10 mouse cellular contexts compared by ENCODE assay signal in genomic region chr16:38771145-38771544, GRCm38 (mm10). TPM values are rescaled to one million over a fixed set of nuclear protein-coding genes. Genes with fewer than 3 reads are reported as not detected.
ATAC-seq and TF ChIP-seq lines count a peak whose summit lies in the region.
"Had no signal": no experiment of that assay in that cellular context is flagged by ENCODE, and none has a peak within 500 bp of the region (broad histone marks: within the 10 kb centered on the region; RNA-seq: fewer than 3 reads in every experiment).

No protein-coding gene starts in this region.

- no peak overlapping the region for H3K4me2 ChIP-seq in myocyte (ENCODE audit: low read depth)
- H3K4me2 ChIP-seq in kidney, embryonic 14.5 days (replicated peaks; ENCODE audit: low read depth, low read length), result no peak overlapping the region

- no peak overlapping the region for H3K9ac ChIP-seq in kidney, embryonic 14.5 days (ENCODE audit: low read depth, low read length)

- no peak for TF ChIP-seq POLR2A in myocyte (IDR thresholded peaks at IDR 0.05; ENCODE audit: insufficient read length, low read depth)

- H3K27me3 ChIP-seq in myocyte (ENCODE audit: control insufficient read depth, insufficient read depth, insufficient read length), result no peaks in the 10 kb centered on the region
- no peaks in the 10 kb centered on the region for H3K27me3 ChIP-seq in kidney, embryonic 14.5 days (ENCODE audit: control insufficient read depth, insufficient read depth, low read length)
- H3K27me3 ChIP-seq: Patski had no signal

- no peak overlapping the region for H3K27ac ChIP-seq in kidney, embryonic 14.5 days (ENCODE audit: low read depth, low read length)

- 92% methylated on average over 6 of the region's 6 CpGs for WGBS in kidney, embryonic 14.5 days

- no peaks in the 10 kb centered on the region for H3K9me3 ChIP-seq in kidney, embryonic 14.5 days (ENCODE audit: control insufficient read depth, low read length)
- H3K9me3 ChIP-seq: G1E had no signal

- no peak for ATAC-seq in kidney, embryonic 14.5 days (ENCODE audit: low FRiP score, low TSS enrichment)
- ATAC-seq: activated CD4-positive, CD25-positive, alpha-beta regulatory T cell, adult 4 months; CD4-positive, CD25-positive, alpha-beta regulatory T cell, adult 4 months; Patski had no signal

- no peaks in the 10 kb centered on the region for H3K79me2 ChIP-seq in myocyte (ENCODE audit: control insufficient read depth, insufficient read depth)

- no peak overlapping the region for H3K4me3 ChIP-seq in myocyte
- no peak overlapping the region for H3K4me3 ChIP-seq in kidney, embryonic 14.5 days (ENCODE audit: low read length)

- no peaks in the 10 kb centered on the region for H3K36me3 ChIP-seq in myocyte (ENCODE audit: control insufficient read depth, insufficient read depth)
- peaks cover 8% of the 10 kb centered on the region; the same call in 1 of the 2 replicates for H3K36me3 ChIP-seq in kidney, embryonic 14.5 days (ENCODE audit: control insufficient read depth, insufficient read depth, low read length)
- H3K36me3 ChIP-seq: G1E had no signal

- H3K4me1 ChIP-seq in kidney, embryonic 14.5 days (ENCODE audit: control insufficient read depth, insufficient read depth, low read length), result no peaks in the 10 kb centered on the region

- H3ac ChIP-seq in myocyte (ENCODE audit: control insufficient read depth, insufficient read length), result no peak overlapping the region

TF ChIP-seq in myocyte, 11 proteins besides CTCF, POLR2A, EP300 and RAD21:
- TF ChIP-seq MYOG (IDR thresholded peaks at IDR 0.05; ENCODE audit: control insufficient read depth in 1 of 3, insufficient read depth in 1 of 3, insufficient read length in 2 of 3, low read depth in 2 of 3), result peak in 2 of 3 experiments; percentile 39 to 62
- peak; percentile 44 for TF ChIP-seq TCF12 (IDR thresholded peaks at IDR 0.05; ENCODE audit: insufficient read depth, poor library complexity, severe bottlenecking)
- no peak for TF ChIP-seq REST (IDR thresholded peaks at IDR 0.05; ENCODE audit: insufficient read depth, insufficient read length)
- no peak for TF ChIP-seq E2F4 (IDR thresholded peaks at IDR 0.05; ENCODE audit: insufficient read depth)
- TF ChIP-seq MYOD1 (IDR thresholded peaks at IDR 0.05; ENCODE audit: control insufficient read depth in 1 of 3, insufficient read length in 2 of 3, low read depth in 2 of 3), result peak in 2 of 3 experiments; percentile 49 to 58
- TF ChIP-seq POLR2AphosphoS2 (IDR thresholded peaks at IDR 0.05; ENCODE audit: insufficient read length, low read depth), result no peak
- TF ChIP-seq TCF3 (IDR thresholded peaks at IDR 0.05; ENCODE audit: insufficient read length, low read depth), result peak; percentile 22
- TF ChIP-seq MAX (IDR thresholded peaks at IDR 0.05; ENCODE audit: low read depth), result no peak
- no peak for TF ChIP-seq CEBPB (IDR thresholded peaks at IDR 0.05; ENCODE audit: insufficient read depth, poor library complexity, severe bottlenecking)
- no peak for TF ChIP-seq USF1 (IDR thresholded peaks at IDR 0.05; ENCODE audit: low read depth)
- no peak for TF ChIP-seq SRF (IDR thresholded peaks at IDR 0.05; ENCODE audit: control insufficient read depth, insufficient read length, low read depth)

RNA-seq across cellular contexts. Expression of gene Upk1b, which starts 29.0 kb away (rescaled TPM):
- polyA plus RNA-seq in myocyte (2012; fragmentation: generic; extraction: Trizol), result 0.44 TPM
- polyA plus RNA-seq in kidney, embryonic 14.5 days (2014; fragmentation: Nextera tagmentation; extraction: Ambion mirVana), result 1.6 and 2.2 TPM in 2 replicates
- polyA plus RNA-seq: activated CD4-positive, CD25-positive, alpha-beta regulatory T cell, adult 4 months; CD4-positive, CD25-positive, alpha-beta regulatory T cell, adult 4 months; G1E; Patski had no signal

RNA-seq across cellular contexts. Expression of gene B4galt4, which starts 29.1 kb away (rescaled TPM):
- 6.6 TPM for polyA plus RNA-seq in myocyte (2012; fragmentation: generic; extraction: Trizol)
- 24.5 and 32.7 TPM in 2 replicates for polyA plus RNA-seq in kidney, embryonic 14.5 days (2014; fragmentation: Nextera tagmentation; extraction: Ambion mirVana)
- polyA plus RNA-seq: G1E had no signal

RNA-seq across cellular contexts. Expression of gene 4930435E12Rik, which starts 57.4 kb away (rescaled TPM):
- polyA plus RNA-seq in myocyte (2012; fragmentation: generic; extraction: Trizol), result not detected
- not detected in 2 replicates for polyA plus RNA-seq in kidney, embryonic 14.5 days (2014; fragmentation: Nextera tagmentation; extraction: Ambion mirVana)
- polyA plus RNA-seq: activated CD4-positive, CD25-positive, alpha-beta regulatory T cell, adult 4 months; adrenal gland, adult 2 months; brain, embryonic 14.5 days; C2C12; CD4-positive, CD25-positive, alpha-beta regulatory T cell, adult 4 months; cerebellum, adult 2 months; G1E; Patski had no signal

RNA-seq across cellular contexts. Expression of gene Arhgap31, which starts 58.1 kb away (rescaled TPM):
- 5.8 TPM for polyA plus RNA-seq in myocyte (2012; fragmentation: generic; extraction: Trizol)
- polyA plus RNA-seq in kidney, embryonic 14.5 days (2014; fragmentation: Nextera tagmentation; extraction: Ambion mirVana), result 7.3 and 10.0 TPM in 2 replicates
